Mouse (Mus musculus): ENCODE data around the gene Brca1.
"Not testable (repeated sequence)": the region's sequence is repeated elsewhere in the genome, so short reads cannot be mapped to it uniquely, and the experiment has no call there.

The Brca1 gene

GRCm38 (mm10) chr11:101551751-101552475 lies at the start of gene Brca1, which contains the start of gene Nbr1:
Gene Brca1, minus strand, starts transcription at chr11:101551955.
Gene Nbr1, plus strand, starts transcription at chr11:101552149.
- peak; percentile 97 for DNase-seq (ENCODE audit: extremely low read depth, insufficient read length, low spot score)

- no peak for DNase-seq (ENCODE audit: extremely low read depth, insufficient read length, low spot score)
Observed at GRCm38 (mm10) chr11:101599156-101599555, 47.4 kb upstream of the Brca1 start, which contains the start of gene Gm11634. Gene Gm11634, minus strand, starts transcription at chr11:101599256.

- no peak for DNase-seq (ENCODE audit: extremely low read depth, insufficient read length, low spot score)
Observed at GRCm38 (mm10) chr11:101589989-101590624, 38.4 kb upstream of the Brca1 start.

- peak; percentile 30 for DNase-seq (ENCODE audit: extremely low read depth, insufficient read length, low spot score)
Observed at GRCm38 (mm10) chr11:101589444-101589843, 37.7 kb upstream of the Brca1 start.

- DNase-seq (ENCODE audit: extremely low read depth, insufficient read length, low spot score): no peak
Observed at GRCm38 (mm10) chr11:101588868-101589267, 37.1 kb upstream of the Brca1 start.

GRCm38 (mm10) chr11:101587676-101588075 lies 35.9 kb upstream of the Brca1 start:
- DNase-seq (ENCODE audit: extremely low read depth, insufficient read length, low spot score): no peak

- DNase-seq (ENCODE audit: extremely low read depth, insufficient read length, low spot score): no peak
Observed at GRCm38 (mm10) chr11:101585805-101586204, 34.0 kb upstream of the Brca1 start.

GRCm38 (mm10) chr11:101585031-101585430 lies 33.3 kb upstream of the Brca1 start:
- DNase-seq (ENCODE audit: extremely low read depth, insufficient read length, low spot score): not testable (repeated sequence)

GRCm38 (mm10) chr11:101583205-101583604 lies 31.4 kb upstream of the Brca1 start:
- no peak for DNase-seq (ENCODE audit: extremely low read depth, insufficient read length, low spot score)

- peak; percentile 91 for DNase-seq (ENCODE audit: extremely low read depth, insufficient read length, low spot score)
Observed at GRCm38 (mm10) chr11:101582054-101583035, 30.6 kb upstream of the Brca1 start, which contains the start of gene Tmem106a. Gene Tmem106a, plus strand, starts transcription at chr11:101582242.

- no peak for DNase-seq (ENCODE audit: extremely low read depth, insufficient read length, low spot score)
Observed at GRCm38 (mm10) chr11:101581081-101581764, 29.5 kb upstream of the Brca1 start.

- DNase-seq (ENCODE audit: extremely low read depth, insufficient read length, low spot score): no peak
Observed at GRCm38 (mm10) chr11:101576116-101576515, 24.4 kb upstream of the Brca1 start.

GRCm38 (mm10) chr11:101568421-101568820 lies 16.7 kb upstream of the Brca1 start:
- no peak for DNase-seq (ENCODE audit: extremely low read depth, insufficient read length, low spot score)

- peak; percentile 67 for DNase-seq (ENCODE audit: extremely low read depth, insufficient read length, low spot score)
Observed at GRCm38 (mm10) chr11:101562391-101562790, 10.6 kb upstream of the Brca1 start.

GRCm38 (mm10) chr11:101556954-101557353 lies 5.2 kb upstream of the Brca1 start:
- DNase-seq (ENCODE audit: extremely low read depth, insufficient read length, low spot score): no peak

GRCm38 (mm10) chr11:101556541-101556940 lies 4.8 kb upstream of the Brca1 start:
- DNase-seq (ENCODE audit: extremely low read depth, insufficient read length, low spot score): no peak

GRCm38 (mm10) chr11:101553354-101553930 lies 1.7 kb upstream of the Brca1 start:
- DNase-seq (ENCODE audit: extremely low read depth, insufficient read length, low spot score): no peak

- peak; percentile 93 for DNase-seq (ENCODE audit: extremely low read depth, insufficient read length, low spot score)
Observed at GRCm38 (mm10) chr11:101552476-101553300, 933 bp upstream of the Brca1 start.

GRCm38 (mm10) chr11:101548526-101548925 lies 3.2 kb downstream of the Brca1 start:
- DNase-seq (ENCODE audit: extremely low read depth, insufficient read length, low spot score): no peak

Measured in 3134 (cell line).